Mouse (Mus musculus): ENCODE measurements around the gene Lyl1. TPM values are rescaled to one million over a fixed set of nuclear protein-coding genes. Genes with fewer than 3 reads are reported as not detected.

The Lyl1 gene
- polyA plus RNA-seq, 1 experiment from 2014 or later: 3.5 TPM

GRCm38 (mm10) chr8:84689091-84689915 lies 12.0 kb upstream of the Lyl1 start:
- WGBS: under 1% methylated on average over 46 of the region's 47 CpGs
- Histone ChIP-seq H3K9ac (ENCODE audit: low read depth, low read length) (peak overlapping the region; percentile 79), H3K27me3 (replicated peaks; ENCODE audit: control insufficient read depth, insufficient read depth, low read length) (no peaks in the 10 kb centered on the region), H3K4me3 (ENCODE audit: low read depth, low read length) (peak overlapping the region; percentile 79), H3K4me1 (replicated peaks; ENCODE audit: control insufficient read depth, insufficient read depth, low read length) (peaks cover 16% of the 10 kb centered on the region), H3K9me3 (ENCODE audit: control insufficient read depth) (no peaks in the 10 kb centered on the region), H3K4me2 (replicated peaks; ENCODE audit: low read depth) (peak overlapping the region; percentile 89), H3K36me3 (ENCODE audit: control insufficient read depth, insufficient read depth) (peaks cover 15% of the 10 kb centered on the region; the same call in 1 of the 2 replicates), H3K27ac (ENCODE audit: low read depth, low read length) (peak overlapping the region; percentile 61)
- peak; percentile 42 for TF ChIP-seq CTCF (IDR thresholded peaks at IDR 0.05; ENCODE audit: low read depth)
- peak; percentile 83 for ATAC-seq

- no peak overlapping the region for H3K4me3 ChIP-seq (ENCODE audit: low read depth, low read length)
- no peaks in the 10 kb centered on the region for H3K27me3 ChIP-seq (replicated peaks; ENCODE audit: control insufficient read depth, insufficient read depth, low read length)
- 60% methylated on average over 4 of the region's 4 CpGs for WGBS
- no peak overlapping the region for H3K27ac ChIP-seq (ENCODE audit: low read depth, low read length)
- no peak overlapping the region for H3K9ac ChIP-seq (ENCODE audit: low read depth, low read length)
- TF ChIP-seq CTCF (IDR thresholded peaks at IDR 0.05; ENCODE audit: low read depth): no peak
- peaks cover 49% of the 10 kb centered on the region for H3K36me3 ChIP-seq (ENCODE audit: control insufficient read depth, insufficient read depth)
- ATAC-seq: no peak
- 0 out of 2 replicates have a peak, but pooled peaks cover 5% of the 10 kb centered on the region for H3K4me1 ChIP-seq (replicated peaks; ENCODE audit: control insufficient read depth, insufficient read depth, low read length)
- no peak overlapping the region for H3K4me2 ChIP-seq (replicated peaks; ENCODE audit: low read depth)
- no peaks in the 10 kb centered on the region for H3K9me3 ChIP-seq (ENCODE audit: control insufficient read depth)
These were observed 7.9 kb upstream of the Lyl1 start for GRCm38 (mm10) chr8:84693332-84693731.

GRCm38 (mm10) chr8:84695140-84695539 lies 6.1 kb upstream of the Lyl1 start:
- no peak overlapping the region for H3K27ac ChIP-seq (ENCODE audit: low read depth, low read length)
- no peak for TF ChIP-seq CTCF (IDR thresholded peaks at IDR 0.05; ENCODE audit: low read depth)
- H3K9ac ChIP-seq (ENCODE audit: low read depth, low read length): no peak overlapping the region
- WGBS: 89% methylated on average over 6 of the region's 6 CpGs
- no peaks in the 10 kb centered on the region for H3K27me3 ChIP-seq (replicated peaks; ENCODE audit: control insufficient read depth, insufficient read depth, low read length)
- H3K4me1 ChIP-seq (replicated peaks; ENCODE audit: control insufficient read depth, insufficient read depth, low read length): 0 out of 2 replicates have a peak, but pooled peaks cover under 1% of the 10 kb centered on the region
- H3K4me2 ChIP-seq (replicated peaks; ENCODE audit: low read depth): no peak overlapping the region
- H3K9me3 ChIP-seq (ENCODE audit: control insufficient read depth): no peaks in the 10 kb centered on the region
- H3K36me3 ChIP-seq (ENCODE audit: control insufficient read depth, insufficient read depth): peaks cover 51% of the 10 kb centered on the region
- H3K4me3 ChIP-seq (ENCODE audit: low read depth, low read length): no peak overlapping the region
- no peak for ATAC-seq

- no peak overlapping the region for H3K4me3 ChIP-seq (ENCODE audit: low read depth, low read length)
- no peak overlapping the region for H3K4me2 ChIP-seq (replicated peaks; ENCODE audit: low read depth)
- no peaks in the 10 kb centered on the region for H3K4me1 ChIP-seq (replicated peaks; ENCODE audit: control insufficient read depth, insufficient read depth, low read length)
- peaks cover 48% of the 10 kb centered on the region for H3K36me3 ChIP-seq (ENCODE audit: control insufficient read depth, insufficient read depth)
- H3K9me3 ChIP-seq (ENCODE audit: control insufficient read depth): no peaks in the 10 kb centered on the region
- no peak for ATAC-seq
- H3K27me3 ChIP-seq (replicated peaks; ENCODE audit: control insufficient read depth, insufficient read depth, low read length): peaks cover 6% of the 10 kb centered on the region
- TF ChIP-seq CTCF (IDR thresholded peaks at IDR 0.05; ENCODE audit: low read depth): peak; percentile 70
- WGBS: 89% methylated on average over 14 of the region's 14 CpGs
- H3K9ac ChIP-seq (ENCODE audit: low read depth, low read length): no peak overlapping the region
- H3K27ac ChIP-seq (ENCODE audit: low read depth, low read length): no peak overlapping the region
These were observed 3.8 kb upstream of the Lyl1 start for GRCm38 (mm10) chr8:84697166-84698130.

GRCm38 (mm10) chr8:84698288-84698687 lies 3.0 kb upstream of the Lyl1 start:
- H3K27ac ChIP-seq (ENCODE audit: low read depth, low read length): no peak overlapping the region
- TF ChIP-seq CTCF (IDR thresholded peaks at IDR 0.05; ENCODE audit: low read depth): no peak
- H3K4me2 ChIP-seq (replicated peaks; ENCODE audit: low read depth): no peak overlapping the region
- no peaks in the 10 kb centered on the region for H3K9me3 ChIP-seq (ENCODE audit: control insufficient read depth)
- peaks cover 44% of the 10 kb centered on the region for H3K36me3 ChIP-seq (ENCODE audit: control insufficient read depth, insufficient read depth)
- no peaks in the 10 kb centered on the region for H3K4me1 ChIP-seq (replicated peaks; ENCODE audit: control insufficient read depth, insufficient read depth, low read length)
- no peak overlapping the region for H3K9ac ChIP-seq (ENCODE audit: low read depth, low read length)
- ATAC-seq: no peak
- no peak overlapping the region for H3K4me3 ChIP-seq (ENCODE audit: low read depth, low read length)
- H3K27me3 ChIP-seq (replicated peaks; ENCODE audit: control insufficient read depth, insufficient read depth, low read length): peaks cover 14% of the 10 kb centered on the region
- 93% methylated on average over 5 of the region's 5 CpGs for WGBS

GRCm38 (mm10) chr8:84698929-84699401 lies 2.3 kb upstream of the Lyl1 start:
- Histone ChIP-seq H3K9ac (ENCODE audit: low read depth, low read length) (no peak overlapping the region), H3K4me2 (replicated peaks; ENCODE audit: low read depth) (no peak overlapping the region)
- WGBS: 87% methylated on average over 9 of the region's 9 CpGs

More at GRCm38 (mm10) chr8:84698929-84699401, 2.3 kb upstream of the Lyl1 start:
- no peaks in the 10 kb centered on the region for H3K9me3 ChIP-seq (ENCODE audit: control insufficient read depth)
- H3K36me3 ChIP-seq (ENCODE audit: control insufficient read depth, insufficient read depth): peaks cover 39% of the 10 kb centered on the region
- ATAC-seq: no peak
- peaks cover 21% of the 10 kb centered on the region for H3K27me3 ChIP-seq (replicated peaks; ENCODE audit: control insufficient read depth, insufficient read depth, low read length)
- no peak overlapping the region for H3K4me3 ChIP-seq (ENCODE audit: low read depth, low read length)
- no peak for TF ChIP-seq CTCF (IDR thresholded peaks at IDR 0.05; ENCODE audit: low read depth)
- no peaks in the 10 kb centered on the region for H3K4me1 ChIP-seq (replicated peaks; ENCODE audit: control insufficient read depth, insufficient read depth, low read length)
- no peak overlapping the region for H3K27ac ChIP-seq (ENCODE audit: low read depth, low read length)
